Mouse (Mus musculus): ENCODE results near the gene Gm11032. TPM values are rescaled to one million over a fixed set of nuclear protein-coding genes. Genes with fewer than 3 reads are reported as not detected.
A peak's percentile ranks its signal among the peaks of the same experiment; 100 is the strongest.
"Not testable (repeated sequence)": the region's sequence is repeated elsewhere in the genome, so short reads cannot be mapped to it uniquely, and the experiment has no call there.

Gene Gm11032
- polyA plus RNA-seq, 1 experiment from 2014 or later, result not detected

DNA sequence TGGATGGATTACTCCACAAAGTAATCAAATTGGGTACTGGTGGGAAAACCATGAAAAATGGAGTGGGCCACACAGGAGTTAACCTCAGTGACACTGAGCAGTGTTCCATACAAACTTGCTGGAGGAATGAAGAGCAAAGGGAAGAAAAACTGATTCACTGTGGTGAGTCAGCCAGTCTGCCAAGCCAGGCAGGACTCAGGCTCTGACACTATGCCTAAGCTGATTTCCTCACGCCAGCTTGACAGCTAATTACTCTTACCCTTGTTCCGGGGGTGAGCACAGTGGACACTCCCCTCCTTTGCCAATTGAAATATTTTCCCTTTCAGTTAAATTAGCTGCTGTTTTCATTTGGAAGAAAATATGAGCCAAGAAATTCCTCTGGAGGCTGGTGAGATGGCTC, 13.6 kb downstream of the Gm11032 start:
- H3K36me3 ChIP-seq (ENCODE audit: control insufficient read depth, insufficient read depth, low read length), result no peaks in the 10 kb centered on the region
- no peak overlapping the region for H3K9ac ChIP-seq (replicated peaks; ENCODE audit: low read depth, low read length)
- H3K9me3 ChIP-seq (ENCODE audit: control insufficient read depth, low read depth, low read length), result no peaks in the 10 kb centered on the region
- 24% methylated on average over 2 of the region's 2 CpGs for WGBS
- no peak overlapping the region for H3K27ac ChIP-seq (ENCODE audit: low read length)
- no peaks in the 10 kb centered on the region for H3K27me3 ChIP-seq (ENCODE audit: control insufficient read depth, insufficient read depth, low read length)
- no peak overlapping the region for H3K4me2 ChIP-seq (replicated peaks; ENCODE audit: low read depth, low read length)
- no peak overlapping the region for H3K4me3 ChIP-seq (ENCODE audit: low read depth, low read length)
- ATAC-seq (ENCODE audit: insufficient number of reproducible peaks, insufficient read depth, low FRiP score, low read depth), result no peak
- H3K4me1 ChIP-seq (ENCODE audit: control insufficient read depth, insufficient read depth, low read length), result peaks cover 17% of the 10 kb centered on the region; the same call in 1 of the 2 replicates

- no peak overlapping the region for H3K4me2 ChIP-seq (replicated peaks; ENCODE audit: low read depth, low read length)
- 56% methylated on average over 5 of the region's 5 CpGs for WGBS
- no peaks in the 10 kb centered on the region for H3K9me3 ChIP-seq (ENCODE audit: control insufficient read depth, low read depth, low read length)
- peaks cover 19% of the 10 kb centered on the region; the same call in 1 of the 2 replicates for H3K4me1 ChIP-seq (ENCODE audit: control insufficient read depth, insufficient read depth, low read length)
- no peak overlapping the region for H3K27ac ChIP-seq (ENCODE audit: low read length)
- H3K9ac ChIP-seq (replicated peaks; ENCODE audit: low read depth, low read length), result no peak overlapping the region
- ATAC-seq (ENCODE audit: insufficient number of reproducible peaks, insufficient read depth, low FRiP score, low read depth), result no peak
- H3K36me3 ChIP-seq (ENCODE audit: control insufficient read depth, insufficient read depth, low read length), result no peaks in the 10 kb centered on the region
- H3K27me3 ChIP-seq (ENCODE audit: control insufficient read depth, insufficient read depth, low read length), result no peaks in the 10 kb centered on the region
- H3K4me3 ChIP-seq (ENCODE audit: low read depth, low read length), result no peak overlapping the region
Measured at GRCm38 (mm10) chr11:4634395-4634794, 14.5 kb downstream of the Gm11032 start.

- no peak overlapping the region for H3K9ac ChIP-seq (replicated peaks; ENCODE audit: low read depth, low read length)
- H3K27ac ChIP-seq (ENCODE audit: low read length), result peak overlapping the region; percentile 52; the same call in 1 of the 2 replicates
- ATAC-seq (ENCODE audit: insufficient number of reproducible peaks, insufficient read depth, low FRiP score, low read depth), result no peak
- H3K4me1 ChIP-seq (ENCODE audit: control insufficient read depth, insufficient read depth, low read length), result 0 out of 2 replicates have a peak, but pooled peaks cover 10% of the 10 kb centered on the region
- H3K9me3 ChIP-seq (ENCODE audit: control insufficient read depth, low read depth, low read length), result no peaks in the 10 kb centered on the region
- H3K4me2 ChIP-seq (replicated peaks; ENCODE audit: low read depth, low read length), result peak overlapping the region; percentile 78
- WGBS, result 52% methylated on average over 5 of the region's 5 CpGs
- H3K36me3 ChIP-seq (ENCODE audit: control insufficient read depth, insufficient read depth, low read length), result peaks cover 3% of the 10 kb centered on the region; the same call in 1 of the 2 replicates
- H3K27me3 ChIP-seq (ENCODE audit: control insufficient read depth, insufficient read depth, low read length), result no peaks in the 10 kb centered on the region
- H3K4me3 ChIP-seq (ENCODE audit: low read depth, low read length), result peak overlapping the region; percentile 75
Measured at GRCm38 (mm10) chr11:4636782-4637342, 17.0 kb downstream of the Gm11032 start.

- H3K4me1 ChIP-seq (ENCODE audit: control insufficient read depth, insufficient read depth, low read length), result 0 out of 2 replicates have a peak, but pooled peaks cover 10% of the 10 kb centered on the region
- H3K27ac ChIP-seq (ENCODE audit: low read length), result peak within 1 kb of the TSS; percentile 53; the same call in 1 of the 2 replicates
- peaks cover 3% of the 10 kb centered on the region; the same call in 1 of the 2 replicates for H3K36me3 ChIP-seq (ENCODE audit: control insufficient read depth, insufficient read depth, low read length)
- peak within 1 kb of the TSS; percentile 78 for H3K4me2 ChIP-seq (replicated peaks; ENCODE audit: low read depth, low read length)
- peak within 1 kb of the TSS; percentile 75 for H3K4me3 ChIP-seq (ENCODE audit: low read depth, low read length)
- peak; percentile 90 for ATAC-seq (ENCODE audit: insufficient number of reproducible peaks, insufficient read depth, low FRiP score, low read depth)
- WGBS, result 1% methylated on average over 35 of the region's 35 CpGs
- H3K9ac ChIP-seq (replicated peaks; ENCODE audit: low read depth, low read length), result peak within 1 kb of the TSS; percentile 41
- no peaks in the 10 kb centered on the region for H3K27me3 ChIP-seq (ENCODE audit: control insufficient read depth, insufficient read depth, low read length)
- H3K9me3 ChIP-seq (ENCODE audit: control insufficient read depth, low read depth, low read length), result no peaks in the 10 kb centered on the region
Measured at GRCm38 (mm10) chr11:4637534-4638234, 17.8 kb downstream of the Gm11032 start, which contains the start of gene Ascc2. Gene Ascc2 (plus strand): TSS chr11:4637747.

DNA sequence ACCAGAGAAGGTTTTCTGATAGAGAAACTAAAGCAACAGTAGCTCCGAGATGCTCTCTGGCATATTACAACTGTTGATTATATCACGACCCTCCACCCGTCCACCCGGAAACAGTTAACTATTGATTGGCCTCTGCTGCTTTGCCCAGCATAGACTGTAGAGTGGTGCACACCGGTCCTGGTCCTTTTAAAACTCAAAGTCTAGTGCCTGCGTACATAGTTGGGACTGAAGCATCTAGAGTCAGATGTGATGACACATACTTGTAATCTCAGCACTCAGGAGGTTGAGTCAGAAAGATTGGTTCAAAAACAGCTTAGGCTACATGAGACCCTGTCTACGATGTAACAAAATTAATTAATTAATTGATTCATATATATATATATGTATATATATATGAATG, 18.4 kb downstream of the Gm11032 start:
- Histone ChIP-seq H3K4me2 (replicated peaks; ENCODE audit: low read depth, low read length) (peak overlapping the region; percentile 78), H3K4me1 (ENCODE audit: control insufficient read depth, insufficient read depth, low read length) (0 out of 2 replicates have a peak, but pooled peaks cover 10% of the 10 kb centered on the region), H3K36me3 (ENCODE audit: control insufficient read depth, insufficient read depth, low read length) (peaks cover 3% of the 10 kb centered on the region; the same call in 1 of the 2 replicates), H3K9me3 (ENCODE audit: control insufficient read depth, low read depth, low read length) (no peaks in the 10 kb centered on the region), H3K27me3 (ENCODE audit: control insufficient read depth, insufficient read depth, low read length) (no peaks in the 10 kb centered on the region), H3K27ac (ENCODE audit: low read length) (peak overlapping the region; percentile 53; the same call in 1 of the 2 replicates), H3K9ac (replicated peaks; ENCODE audit: low read depth, low read length) (peak overlapping the region; percentile 41), H3K4me3 (ENCODE audit: low read depth, low read length) (peak overlapping the region; percentile 75)
- no peak for ATAC-seq (ENCODE audit: insufficient number of reproducible peaks, insufficient read depth, low FRiP score, low read depth)
- 19% methylated on average over 7 of the region's 7 CpGs for WGBS

- Histone ChIP-seq H3K9ac (replicated peaks; ENCODE audit: low read depth, low read length) (no peak overlapping the region), H3K4me1 (ENCODE audit: control insufficient read depth, insufficient read depth, low read length) (0 out of 2 replicates have a peak, but pooled peaks cover 10% of the 10 kb centered on the region), H3K27me3 (ENCODE audit: control insufficient read depth, insufficient read depth, low read length) (no peaks in the 10 kb centered on the region), H3K4me2 (replicated peaks; ENCODE audit: low read depth, low read length) (no peak overlapping the region), H3K9me3 (ENCODE audit: control insufficient read depth, low read depth, low read length) (no peaks in the 10 kb centered on the region), H3K27ac (ENCODE audit: low read length) (no peak overlapping the region), H3K4me3 (ENCODE audit: low read depth, low read length) (no peak overlapping the region), H3K36me3 (ENCODE audit: control insufficient read depth, insufficient read depth, low read length) (peaks cover 7% of the 10 kb centered on the region; the same call in 1 of the 2 replicates)
- ATAC-seq (ENCODE audit: insufficient number of reproducible peaks, insufficient read depth, low FRiP score, low read depth), result no peak
Measured at GRCm38 (mm10) chr11:4641185-4641584, 21.3 kb downstream of the Gm11032 start.

- no peak overlapping the region for H3K4me3 ChIP-seq (ENCODE audit: low read depth, low read length)
- no peak overlapping the region for H3K9ac ChIP-seq (replicated peaks; ENCODE audit: low read depth, low read length)
- H3K4me2 ChIP-seq (replicated peaks; ENCODE audit: low read depth, low read length), result no peak overlapping the region
- no peaks in the 10 kb centered on the region for H3K27me3 ChIP-seq (ENCODE audit: control insufficient read depth, insufficient read depth, low read length)
- 0 out of 2 replicates have a peak, but pooled peaks cover 1% of the 10 kb centered on the region for H3K4me1 ChIP-seq (ENCODE audit: control insufficient read depth, insufficient read depth, low read length)
- H3K36me3 ChIP-seq (ENCODE audit: control insufficient read depth, insufficient read depth, low read length), result peaks cover 16% of the 10 kb centered on the region; the same call in 1 of the 2 replicates
- WGBS, result 59% methylated on average over 5 of the region's 5 CpGs
- no peaks in the 10 kb centered on the region for H3K9me3 ChIP-seq (ENCODE audit: control insufficient read depth, low read depth, low read length)
- no peak for ATAC-seq (ENCODE audit: insufficient number of reproducible peaks, insufficient read depth, low FRiP score, low read depth)
- H3K27ac ChIP-seq (ENCODE audit: low read length), result no peak overlapping the region
Measured at GRCm38 (mm10) chr11:4643722-4644121, 23.9 kb downstream of the Gm11032 start.

DNA sequence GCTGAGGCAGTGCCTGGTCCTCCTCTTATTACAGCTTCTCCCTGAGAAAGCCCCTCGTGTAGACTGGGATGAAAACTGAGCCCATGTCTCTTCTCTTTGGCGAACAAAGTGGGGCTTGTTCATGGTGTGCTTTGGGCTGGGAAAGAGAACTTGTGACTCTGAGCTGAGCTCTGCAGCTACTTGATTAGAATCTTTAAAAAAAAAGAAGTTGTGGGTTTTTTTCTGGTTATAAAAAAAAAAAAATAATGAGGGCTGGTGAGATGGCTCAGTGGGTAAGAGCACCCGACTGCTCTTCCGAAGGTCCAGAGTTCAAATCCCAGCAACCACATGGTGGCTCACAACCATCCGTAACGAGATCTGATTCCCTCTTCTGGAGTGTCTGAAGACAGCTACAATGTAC, 25.3 kb downstream of the Gm11032 start:
- H3K27me3 ChIP-seq (ENCODE audit: control insufficient read depth, insufficient read depth, low read length); ATAC-seq (ENCODE audit: insufficient number of reproducible peaks, insufficient read depth, low FRiP score, low read depth); H3K4me2 ChIP-seq (replicated peaks; ENCODE audit: low read depth, low read length); H3K9ac ChIP-seq (replicated peaks; ENCODE audit: low read depth, low read length); H3K4me1 ChIP-seq (ENCODE audit: control insufficient read depth, insufficient read depth, low read length); H3K4me3 ChIP-seq (ENCODE audit: low read depth, low read length); H3K9me3 ChIP-seq (ENCODE audit: control insufficient read depth, low read depth, low read length); H3K27ac ChIP-seq (ENCODE audit: low read length): not testable (repeated sequence)
- 89% methylated on average over 4 of the region's 6 CpGs for WGBS
- H3K36me3 ChIP-seq (ENCODE audit: control insufficient read depth, insufficient read depth, low read length), result peaks cover 27% of the 10 kb centered on the region

All from stomach, embryonic 14.5 days (tissue).